Mouse (Mus musculus): ENCODE results near the gene Bcar1. TPM values are rescaled to one million over a fixed set of nuclear protein-coding genes. Genes with fewer than 3 reads are reported as not detected.

Gene Bcar1
- polyA plus RNA-seq, 1 experiment from 2014 or later = 47.6 TPM

- Histone ChIP-seq H3K27ac (ENCODE audit: low read depth, low read length) (no peak overlapping the region), H3K36me3 (ENCODE audit: control insufficient read depth, insufficient read depth, low read length) (no peaks in the 10 kb centered on the region), H3K4me1 (ENCODE audit: control insufficient read depth, insufficient read depth, low read length) (peaks cover 39% of the 10 kb centered on the region), H3K9ac (replicated peaks; ENCODE audit: low read depth, low read length) (no peak overlapping the region), H3K4me2 (ENCODE audit: low read depth, low read length) (no peak overlapping the region), H3K9me3 (ENCODE audit: control insufficient read depth, low read length) (no peaks in the 10 kb centered on the region), H3K4me3 (ENCODE audit: low read depth, low read length) (no peak overlapping the region), H3K27me3 (ENCODE audit: control insufficient read depth, insufficient read depth, low read length) (no peaks in the 10 kb centered on the region)
- WGBS = 73% methylated on average over 5 of the region's 5 CpGs
- no peak for ATAC-seq (ENCODE audit: low read depth)
Measured at GRCm38 (mm10) chr8:111728481-111728880, 15.1 kb downstream of the Bcar1 start.

GRCm38 (mm10) chr8:111727553-111727952 lies 16.1 kb downstream of the Bcar1 start:
- Histone ChIP-seq H3K4me2 (ENCODE audit: low read depth, low read length) (no peak overlapping the region), H3K9ac (replicated peaks; ENCODE audit: low read depth, low read length) (no peak overlapping the region), H3K9me3 (ENCODE audit: control insufficient read depth, low read length) (no peaks in the 10 kb centered on the region), H3K4me1 (ENCODE audit: control insufficient read depth, insufficient read depth, low read length) (peaks cover 31% of the 10 kb centered on the region), H3K27me3 (ENCODE audit: control insufficient read depth, insufficient read depth, low read length) (no peaks in the 10 kb centered on the region), H3K36me3 (ENCODE audit: control insufficient read depth, insufficient read depth, low read length) (no peaks in the 10 kb centered on the region), H3K4me3 (ENCODE audit: low read depth, low read length) (no peak overlapping the region), H3K27ac (ENCODE audit: low read depth, low read length) (no peak overlapping the region)
- ATAC-seq (ENCODE audit: low read depth) = no peak
- 65% methylated on average over 4 of the region's 4 CpGs for WGBS

DNA sequence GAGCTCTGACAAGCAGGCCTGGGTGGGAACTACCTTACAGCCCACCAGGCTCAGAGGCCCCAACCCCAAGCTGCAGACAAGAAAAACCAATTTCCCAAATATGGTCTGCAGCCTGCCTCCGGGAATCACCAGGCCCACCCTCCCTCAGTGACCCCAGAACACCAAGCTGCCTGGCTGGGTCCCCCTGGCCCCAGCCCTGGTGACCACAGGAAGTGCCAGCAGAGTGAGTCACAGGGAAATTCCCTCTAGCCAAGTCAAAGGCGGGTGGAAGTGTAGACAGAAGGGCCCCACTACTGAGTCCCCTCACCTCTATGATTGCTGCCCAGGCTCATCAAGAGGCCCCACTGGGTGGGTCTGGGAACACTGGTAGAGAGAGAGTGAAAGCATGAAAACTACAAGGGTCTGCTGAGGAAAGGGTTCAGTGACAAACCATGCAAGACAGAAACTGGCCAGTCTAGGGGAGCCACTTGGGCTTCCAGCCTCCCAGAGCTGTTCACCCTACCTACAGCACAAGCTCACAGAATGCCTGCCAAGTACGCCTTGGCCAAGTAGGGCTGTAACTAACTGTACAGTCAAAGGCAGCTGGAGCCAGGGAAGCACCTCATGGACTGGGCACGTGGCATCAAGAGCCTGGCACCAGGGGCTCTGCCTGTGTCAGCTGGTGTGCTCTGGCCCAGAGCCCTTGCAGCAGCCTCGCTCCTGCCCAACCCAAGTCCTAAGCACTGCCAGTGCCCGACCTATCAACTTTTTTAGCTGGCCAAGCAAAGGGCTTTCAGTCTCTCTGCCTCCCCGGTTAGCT lies 17.3 kb downstream of the Bcar1 start:
- Histone ChIP-seq H3K36me3 (ENCODE audit: control insufficient read depth, insufficient read depth, low read length) (no peaks in the 10 kb centered on the region), H3K4me1 (ENCODE audit: control insufficient read depth, insufficient read depth, low read length) (peaks cover 26% of the 10 kb centered on the region), H3K9me3 (ENCODE audit: control insufficient read depth, low read length) (no peaks in the 10 kb centered on the region), H3K27ac (ENCODE audit: low read depth, low read length) (no peak overlapping the region), H3K27me3 (ENCODE audit: control insufficient read depth, insufficient read depth, low read length) (no peaks in the 10 kb centered on the region), H3K9ac (replicated peaks; ENCODE audit: low read depth, low read length) (no peak overlapping the region), H3K4me2 (ENCODE audit: low read depth, low read length) (no peak overlapping the region), H3K4me3 (ENCODE audit: low read depth, low read length) (no peak overlapping the region)
- peak; percentile 66 for ATAC-seq (ENCODE audit: low read depth)
- WGBS = 62% methylated on average over 7 of the region's 7 CpGs

DNA sequence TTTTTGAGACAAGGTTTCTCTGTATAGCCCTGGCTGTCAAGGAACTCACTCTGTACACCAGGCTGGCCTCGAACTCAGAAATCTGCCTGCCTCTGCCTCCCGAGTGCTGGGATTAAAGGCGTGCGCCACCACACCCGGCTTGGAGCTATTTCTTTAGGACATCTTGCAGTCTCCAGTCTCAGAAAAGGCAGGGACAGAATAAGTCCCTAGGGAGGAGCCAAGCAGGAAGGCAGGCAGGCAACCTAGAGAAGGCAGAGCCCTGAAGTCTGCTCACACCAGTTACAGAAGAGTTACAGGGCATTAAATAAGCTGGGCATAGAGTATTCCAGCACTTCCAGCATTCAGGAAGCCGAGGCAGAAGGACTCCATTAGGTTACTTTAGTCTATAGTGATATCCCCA lies 18.3 kb downstream of the Bcar1 start:
- no peak overlapping the region for H3K4me2 ChIP-seq (ENCODE audit: low read depth, low read length)
- no peak overlapping the region for H3K4me3 ChIP-seq (ENCODE audit: low read depth, low read length)
- no peak overlapping the region for H3K27ac ChIP-seq (ENCODE audit: low read depth, low read length)
- H3K4me1 ChIP-seq (ENCODE audit: control insufficient read depth, insufficient read depth, low read length) = peaks cover 16% of the 10 kb centered on the region
- H3K27me3 ChIP-seq (ENCODE audit: control insufficient read depth, insufficient read depth, low read length) = no peaks in the 10 kb centered on the region
- H3K9me3 ChIP-seq (ENCODE audit: control insufficient read depth, low read length) = no peaks in the 10 kb centered on the region
- H3K36me3 ChIP-seq (ENCODE audit: control insufficient read depth, insufficient read depth, low read length) = peaks cover 9% of the 10 kb centered on the region
- ATAC-seq (ENCODE audit: low read depth) = no peak
- WGBS = 93% methylated on average over 6 of the region's 6 CpGs
- H3K9ac ChIP-seq (replicated peaks; ENCODE audit: low read depth, low read length) = no peak overlapping the region

DNA sequence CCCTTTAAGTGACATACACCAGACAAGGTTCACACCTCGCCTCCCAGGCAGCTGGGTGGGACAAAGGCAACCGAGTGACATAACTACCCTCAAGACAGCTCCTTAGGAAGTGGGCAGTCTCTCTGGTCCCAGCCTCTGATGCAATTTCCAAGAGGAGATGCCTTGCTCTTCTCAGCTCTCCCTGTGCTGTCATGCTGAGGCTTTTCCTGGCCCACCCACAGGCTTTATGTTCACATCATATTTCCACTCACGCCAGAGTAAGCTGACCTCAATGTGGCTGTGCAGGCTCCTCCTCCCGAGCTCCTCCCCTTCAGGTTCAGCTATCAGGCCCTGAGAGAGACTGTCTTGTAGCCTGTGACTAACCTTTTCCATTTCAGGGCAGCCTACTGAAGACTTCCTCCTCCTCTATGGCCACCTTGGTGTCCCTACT lies 23.5 kb downstream of the Bcar1 start:
- Histone ChIP-seq H3K9ac (replicated peaks; ENCODE audit: low read depth, low read length) (no peak overlapping the region), H3K9me3 (ENCODE audit: control insufficient read depth, low read length) (no peaks in the 10 kb centered on the region), H3K4me2 (ENCODE audit: low read depth, low read length) (no peak overlapping the region), H3K4me1 (ENCODE audit: control insufficient read depth, insufficient read depth, low read length) (peaks cover 30% of the 10 kb centered on the region), H3K27me3 (ENCODE audit: control insufficient read depth, insufficient read depth, low read length) (no peaks in the 10 kb centered on the region), H3K36me3 (ENCODE audit: control insufficient read depth, insufficient read depth, low read length) (peaks cover 18% of the 10 kb centered on the region), H3K27ac (ENCODE audit: low read depth, low read length) (0 out of 2 replicates have a peak overlapping the region, but pooled peaks have one; percentile 22), H3K4me3 (ENCODE audit: low read depth, low read length) (no peak overlapping the region)
- 69% methylated on average over 4 of the region's 4 CpGs for WGBS
- no peak for ATAC-seq (ENCODE audit: low read depth)

DNA sequence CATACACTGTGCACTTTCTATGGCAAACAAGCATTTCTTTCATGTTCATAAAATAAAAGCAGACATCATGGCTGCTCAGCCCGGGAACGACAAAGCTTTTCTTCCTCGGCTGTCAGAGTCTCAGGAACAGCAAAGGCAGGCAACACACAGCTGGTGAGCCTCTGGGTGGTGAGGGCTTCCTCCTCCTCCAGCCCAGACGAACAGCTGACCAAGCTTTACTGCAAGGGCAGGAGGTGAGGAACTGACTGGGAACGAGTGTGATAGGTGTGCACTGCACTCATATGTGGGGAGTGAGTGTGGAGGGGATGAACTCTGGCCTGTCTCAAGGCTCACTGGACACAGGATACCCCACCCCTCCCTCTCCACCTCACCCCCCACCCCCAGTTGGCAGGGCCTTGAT lies 24.7 kb downstream of the Bcar1 start:
- no peak for ATAC-seq (ENCODE audit: low read depth)
- Histone ChIP-seq H3K4me1 (ENCODE audit: control insufficient read depth, insufficient read depth, low read length) (peaks cover 30% of the 10 kb centered on the region), H3K4me3 (ENCODE audit: low read depth, low read length) (no peak overlapping the region), H3K9me3 (ENCODE audit: control insufficient read depth, low read length) (no peaks in the 10 kb centered on the region), H3K27ac (ENCODE audit: low read depth, low read length) (peak overlapping the region; percentile 97; the same call in 1 of the 2 replicates), H3K4me2 (ENCODE audit: low read depth, low read length) (no peak overlapping the region), H3K36me3 (ENCODE audit: control insufficient read depth, insufficient read depth, low read length) (peaks cover 20% of the 10 kb centered on the region), H3K9ac (replicated peaks; ENCODE audit: low read depth, low read length) (no peak overlapping the region), H3K27me3 (ENCODE audit: control insufficient read depth, insufficient read depth, low read length) (no peaks in the 10 kb centered on the region)
- 46% methylated on average over 5 of the region's 5 CpGs for WGBS

GRCm38 (mm10) chr8:111717866-111718265 lies 25.7 kb downstream of the Bcar1 start:
- 50% methylated on average over 6 of the region's 6 CpGs for WGBS
- Histone ChIP-seq H3K9me3 (ENCODE audit: control insufficient read depth, low read length) (no peaks in the 10 kb centered on the region), H3K36me3 (ENCODE audit: control insufficient read depth, insufficient read depth, low read length) (peaks cover 30% of the 10 kb centered on the region), H3K9ac (replicated peaks; ENCODE audit: low read depth, low read length) (peak overlapping the region; percentile 16; the same call in 1 of the 2 replicates), H3K4me1 (ENCODE audit: control insufficient read depth, insufficient read depth, low read length) (peaks cover 30% of the 10 kb centered on the region), H3K4me3 (ENCODE audit: low read depth, low read length) (no peak overlapping the region), H3K27me3 (ENCODE audit: control insufficient read depth, insufficient read depth, low read length) (no peaks in the 10 kb centered on the region), H3K4me2 (ENCODE audit: low read depth, low read length) (no peak overlapping the region), H3K27ac (ENCODE audit: low read depth, low read length) (peak overlapping the region; percentile 97)
- ATAC-seq (ENCODE audit: low read depth) = no peak

DNA sequence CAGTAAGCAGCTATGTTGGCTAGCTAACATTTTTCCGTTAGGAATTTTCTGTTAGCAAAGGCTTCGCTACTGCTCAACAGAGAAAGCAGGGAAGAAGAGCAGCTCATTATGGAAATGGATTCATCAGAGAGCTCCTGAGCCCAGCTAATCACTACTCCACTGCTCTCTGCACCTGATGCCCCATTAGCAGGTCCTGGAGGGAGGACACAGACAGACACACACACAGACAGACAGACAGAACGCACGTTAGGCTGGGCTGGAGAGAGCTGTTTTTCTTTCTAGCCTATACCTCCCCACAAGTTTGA lies 26.2 kb downstream of the Bcar1 start:
- H3K4me3 ChIP-seq (ENCODE audit: low read depth, low read length) = no peak overlapping the region
- peak overlapping the region; percentile 97 for H3K27ac ChIP-seq (ENCODE audit: low read depth, low read length)
- peaks cover 30% of the 10 kb centered on the region for H3K4me1 ChIP-seq (ENCODE audit: control insufficient read depth, insufficient read depth, low read length)
- 0 out of 2 replicates have a peak, but pooled peaks have one; percentile 4 for ATAC-seq (ENCODE audit: low read depth)
- no peaks in the 10 kb centered on the region for H3K27me3 ChIP-seq (ENCODE audit: control insufficient read depth, insufficient read depth, low read length)
- H3K36me3 ChIP-seq (ENCODE audit: control insufficient read depth, insufficient read depth, low read length) = peaks cover 34% of the 10 kb centered on the region
- no peaks in the 10 kb centered on the region for H3K9me3 ChIP-seq (ENCODE audit: control insufficient read depth, low read length)
- 26% methylated on average over 4 of the region's 4 CpGs for WGBS
- no peak overlapping the region for H3K4me2 ChIP-seq (ENCODE audit: low read depth, low read length)
- peak overlapping the region; percentile 30; the same call in 1 of the 2 replicates for H3K9ac ChIP-seq (replicated peaks; ENCODE audit: low read depth, low read length)

DNA sequence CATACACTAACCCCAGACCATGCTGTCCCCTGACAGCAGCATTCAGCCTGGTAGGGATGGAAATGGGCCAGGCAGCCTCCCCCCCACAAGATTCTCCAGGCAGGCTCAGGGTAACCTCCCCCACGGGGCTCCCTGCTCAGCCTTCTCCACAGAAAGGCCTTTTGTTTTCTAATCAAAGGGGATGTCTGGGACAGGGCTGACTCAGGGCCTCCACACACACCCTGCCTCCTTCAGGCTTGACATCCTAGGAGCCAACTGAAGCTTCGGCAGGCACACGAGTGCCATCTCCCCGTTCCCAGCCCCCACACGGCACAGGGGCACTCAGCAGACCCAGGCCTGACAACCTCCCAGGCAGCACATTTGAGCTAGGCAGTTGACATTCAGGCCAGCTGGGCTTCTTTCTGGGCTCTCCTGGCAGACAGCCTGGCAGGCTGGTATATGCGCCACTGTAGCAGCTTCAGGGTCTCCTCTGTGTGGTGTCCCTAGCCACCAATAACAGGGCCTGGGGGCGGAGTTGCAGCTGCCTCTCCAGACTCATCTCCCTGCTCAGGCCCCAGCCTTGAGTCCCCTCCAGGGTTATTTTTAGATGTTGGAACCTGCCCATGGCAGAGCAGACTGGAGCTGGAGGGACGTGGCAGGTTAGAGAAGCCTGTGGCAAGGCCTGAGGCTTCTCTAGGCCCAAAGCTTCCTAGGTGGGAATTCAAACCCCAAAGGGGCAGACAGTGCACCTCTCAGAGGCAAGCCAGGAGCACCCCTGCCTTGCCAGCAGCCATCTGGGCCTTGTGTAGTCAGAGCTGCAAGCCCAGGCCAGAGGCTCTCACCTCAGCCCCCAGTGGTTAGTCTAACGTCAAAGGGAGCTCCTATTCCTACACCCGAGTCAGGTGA lies 26.8 kb downstream of the Bcar1 start:
- Histone ChIP-seq H3K4me2 (ENCODE audit: low read depth, low read length) (no peak overlapping the region), H3K36me3 (ENCODE audit: control insufficient read depth, insufficient read depth, low read length) (peaks cover 40% of the 10 kb centered on the region), H3K27me3 (ENCODE audit: control insufficient read depth, insufficient read depth, low read length) (no peaks in the 10 kb centered on the region), H3K27ac (ENCODE audit: low read depth, low read length) (peak overlapping the region; percentile 97), H3K4me3 (ENCODE audit: low read depth, low read length) (no peak overlapping the region), H3K9ac (replicated peaks; ENCODE audit: low read depth, low read length) (peak overlapping the region; percentile 30), H3K9me3 (ENCODE audit: control insufficient read depth, low read length) (no peaks in the 10 kb centered on the region), H3K4me1 (ENCODE audit: control insufficient read depth, insufficient read depth, low read length) (peaks cover 30% of the 10 kb centered on the region)
- 8% methylated on average over 10 of the region's 10 CpGs for WGBS
- ATAC-seq (ENCODE audit: low read depth) = peak; percentile 86
